27 mouse cellular contexts compared by ENCODE assay signal in genomic region chr9:6342854-6343253, GRCm38 (mm10).
DNase-seq lines count a peak whose midpoint lies in the region; ATAC-seq and TF ChIP-seq lines count a peak whose summit lies in the region.
"Had no signal": no experiment of that assay in that cellular context is flagged by ENCODE, and none has a peak within 500 bp of the region (broad histone marks: within the 10 kb centered on the region; RNA-seq: fewer than 3 reads in every experiment).

No protein-coding gene starts in this region.

- no peak overlapping the region for H3K4me2 ChIP-seq in forebrain, postnatal 0 days (ENCODE audit: low read depth)
- no peak overlapping the region for H3K4me2 ChIP-seq in forebrain, embryonic 15.5 days (replicated peaks)
- no peak overlapping the region for H3K4me2 ChIP-seq in midbrain, embryonic 15.5 days
- no peak overlapping the region for H3K4me2 ChIP-seq in midbrain, embryonic 16.5 days (ENCODE audit: low read length)
- no peak overlapping the region for H3K4me2 ChIP-seq in hindbrain, embryonic 11.5 days (replicated peaks; ENCODE audit: low read depth, low read length)
- H3K4me2 ChIP-seq: forebrain, embryonic 13.5 days; heart, embryonic 13.5 days; hindbrain, embryonic 12.5 days; hindbrain, embryonic 15.5 days had no signal

- no peaks in the 10 kb centered on the region for H3K36me3 ChIP-seq in forebrain, postnatal 0 days (ENCODE audit: insufficient read depth)
- no peaks in the 10 kb centered on the region for H3K36me3 ChIP-seq in forebrain, embryonic 15.5 days
- H3K36me3 ChIP-seq in midbrain, embryonic 15.5 days (replicated peaks), result no peaks in the 10 kb centered on the region
- H3K36me3 ChIP-seq in midbrain, embryonic 16.5 days (ENCODE audit: control insufficient read depth, insufficient read depth, low read length), result no peaks in the 10 kb centered on the region
- H3K36me3 ChIP-seq in hindbrain, embryonic 11.5 days (ENCODE audit: control insufficient read depth, insufficient read depth, low read length), result no peaks in the 10 kb centered on the region
- H3K36me3 ChIP-seq: forebrain, embryonic 10.5 days; G1E; heart, embryonic 10.5 days; heart, embryonic 13.5 days; hindbrain, embryonic 12.5 days; hindbrain, embryonic 15.5 days had no signal

- H3K4me1 ChIP-seq in forebrain, postnatal 0 days (ENCODE audit: insufficient read depth), result no peaks in the 10 kb centered on the region
- H3K4me1 ChIP-seq in forebrain, embryonic 15.5 days, result 0 out of 2 replicates have a peak, but pooled peaks cover 5% of the 10 kb centered on the region
- no peaks in the 10 kb centered on the region for H3K4me1 ChIP-seq in midbrain, embryonic 15.5 days
- H3K4me1 ChIP-seq in midbrain, embryonic 16.5 days (ENCODE audit: control insufficient read depth, insufficient read depth, low read length), result peaks cover 2% of the 10 kb centered on the region; the same call in 1 of the 2 replicates
- H3K4me1 ChIP-seq in hindbrain, embryonic 11.5 days (replicated peaks; ENCODE audit: control insufficient read depth, insufficient read depth, low read length), result no peaks in the 10 kb centered on the region
- H3K4me1 ChIP-seq: heart, embryonic 10.5 days; hindbrain, embryonic 12.5 days; hindbrain, embryonic 15.5 days had no signal

- no peak overlapping the region for H3K27ac ChIP-seq in forebrain, postnatal 0 days (ENCODE audit: low read depth, low read length)
- H3K27ac ChIP-seq in forebrain, embryonic 15.5 days (replicated peaks), result no peak overlapping the region
- H3K27ac ChIP-seq in midbrain, embryonic 15.5 days, result no peak overlapping the region
- no peak overlapping the region for H3K27ac ChIP-seq in midbrain, embryonic 16.5 days (ENCODE audit: low read length)
- H3K27ac ChIP-seq in hindbrain, embryonic 11.5 days (ENCODE audit: low read depth, low read length), result no peak overlapping the region
- H3K27ac ChIP-seq: forebrain, embryonic 10.5 days; forebrain, embryonic 13.5 days; heart, embryonic 10.5 days; heart, embryonic 13.5 days; hindbrain, embryonic 12.5 days; hindbrain, embryonic 15.5 days had no signal

- H3K9me3 ChIP-seq in forebrain, postnatal 0 days (ENCODE audit: low read length), result no peaks in the 10 kb centered on the region
- no peaks in the 10 kb centered on the region for H3K9me3 ChIP-seq in forebrain, embryonic 15.5 days
- no peaks in the 10 kb centered on the region for H3K9me3 ChIP-seq in midbrain, embryonic 15.5 days
- H3K9me3 ChIP-seq in midbrain, embryonic 16.5 days (replicated peaks; ENCODE audit: control insufficient read depth, low read length, poor library complexity, severe bottlenecking), result no peaks in the 10 kb centered on the region
- H3K9me3 ChIP-seq in hindbrain, embryonic 11.5 days (ENCODE audit: control insufficient read depth, low read length), result no peaks in the 10 kb centered on the region
- H3K9me3 ChIP-seq: forebrain, embryonic 10.5 days; forebrain, embryonic 13.5 days; G1E; heart, embryonic 10.5 days; heart, embryonic 13.5 days; hindbrain, embryonic 12.5 days; hindbrain, embryonic 15.5 days had no signal

- WGBS in forebrain, postnatal 0 days, result 87% methylated on average over 10 of the region's 10 CpGs
- 90% methylated on average over 10 of the region's 10 CpGs for WGBS in forebrain, embryonic 15.5 days
- WGBS in midbrain, embryonic 15.5 days, result 91% methylated on average over 10 of the region's 10 CpGs
- WGBS in midbrain, embryonic 16.5 days, result 93% methylated on average over 10 of the region's 10 CpGs
- 92% methylated on average over 10 of the region's 10 CpGs for WGBS in hindbrain, embryonic 11.5 days

- peak; percentile 8 for DNase-seq in forebrain, postnatal 0 days
- peak; percentile 6 for DNase-seq in R1 (ENCODE audit: low read depth, low spot score)
- no peak for DNase-seq in adrenal gland, adult (ENCODE audit: inconsistent age in 2 of 2, low spot score in 1 of 2)
- DNase-seq in hindbrain, embryonic 11.5 days (ENCODE audit: low spot score), result no peak
- DNase-seq: adrenal gland, adult 2 months; adrenal gland, postnatal 14 days; B cell, adult 2 months; cerebellum, adult 11 months; cerebellum, adult 2 months; cerebellum, postnatal 10 days; cerebellum, postnatal 36 days; gastrocnemius, postnatal 25 days; heart, adult 18-20 months; heart, postnatal 14 days; heart, postnatal 4 days had no signal

- H3K4me3 ChIP-seq in forebrain, postnatal 0 days (ENCODE audit: low read depth, low read length), result no peak overlapping the region
- no peak overlapping the region for H3K4me3 ChIP-seq in forebrain, embryonic 15.5 days
- no peak overlapping the region for H3K4me3 ChIP-seq in midbrain, embryonic 15.5 days
- no peak overlapping the region for H3K4me3 ChIP-seq in midbrain, embryonic 16.5 days (ENCODE audit: low read depth, low read length)
- no peak overlapping the region for H3K4me3 ChIP-seq in hindbrain, embryonic 11.5 days (ENCODE audit: low read depth, low read length)
- H3K4me3 ChIP-seq: forebrain, embryonic 10.5 days; forebrain, embryonic 13.5 days; heart, embryonic 10.5 days; heart, embryonic 13.5 days; hindbrain, embryonic 12.5 days; hindbrain, embryonic 15.5 days had no signal

- no peak for TF ChIP-seq CTCF in forebrain, postnatal 0 days (IDR thresholded peaks at IDR 0.05; ENCODE audit: low read depth)

- peak; percentile 66 for ATAC-seq in forebrain, postnatal 0 days
- ATAC-seq in forebrain, embryonic 15.5 days (replicated peaks), result no peak
- peak; percentile 54; the same call in 1 of the 2 replicates for ATAC-seq in midbrain, embryonic 15.5 days (replicated peaks)
- no peak for ATAC-seq in midbrain, embryonic 16.5 days
- ATAC-seq in hindbrain, embryonic 11.5 days (ENCODE audit: low FRiP score), result no peak
- ATAC-seq: activated CD4-positive, CD25-positive, alpha-beta regulatory T cell, adult 4 months; forebrain, embryonic 13.5 days had no signal

- no peaks in the 10 kb centered on the region for H3K27me3 ChIP-seq in forebrain, postnatal 0 days (ENCODE audit: insufficient read depth, low read length)
- H3K27me3 ChIP-seq in forebrain, embryonic 15.5 days, result no peaks in the 10 kb centered on the region
- no peaks in the 10 kb centered on the region for H3K27me3 ChIP-seq in midbrain, embryonic 15.5 days (replicated peaks)
- no peaks in the 10 kb centered on the region for H3K27me3 ChIP-seq in midbrain, embryonic 16.5 days (ENCODE audit: control insufficient read depth, insufficient read depth, low read depth, low read length)
- H3K27me3 ChIP-seq in hindbrain, embryonic 11.5 days (ENCODE audit: control insufficient read depth, insufficient read depth, low read length), result no peaks in the 10 kb centered on the region
- H3K27me3 ChIP-seq: CH12.LX; forebrain, embryonic 13.5 days; heart, embryonic 13.5 days; hindbrain, embryonic 12.5 days; hindbrain, embryonic 15.5 days had no signal

- H3K9ac ChIP-seq in forebrain, postnatal 0 days, result no peak overlapping the region
- H3K9ac ChIP-seq in forebrain, embryonic 15.5 days (replicated peaks), result no peak overlapping the region
- H3K9ac ChIP-seq in midbrain, embryonic 15.5 days, result no peak overlapping the region
- H3K9ac ChIP-seq in midbrain, embryonic 16.5 days (ENCODE audit: low read depth, low read length), result no peak overlapping the region
- H3K9ac ChIP-seq in hindbrain, embryonic 11.5 days (ENCODE audit: low read depth, low read length), result no peak overlapping the region
- H3K9ac ChIP-seq: forebrain, embryonic 13.5 days; heart, embryonic 13.5 days; hindbrain, embryonic 12.5 days; hindbrain, embryonic 15.5 days had no signal

Comparison
In these comparisons a context has a peak if more than half of its experiments do, and no peak if none do; other contexts are left out.
1. ATAC-seq: peak in forebrain, postnatal 0 days (single experiment) and midbrain, embryonic 15.5 days (single experiment); none in forebrain, embryonic 15.5 days (single experiment), midbrain, embryonic 16.5 days (single experiment) and hindbrain, embryonic 11.5 days (single experiment).
2. DNase-seq: peak in forebrain, postnatal 0 days (single experiment) and R1 (single experiment); none in adrenal gland, adult (0 of 2) and hindbrain, embryonic 11.5 days (single experiment).